Mouse (Mus musculus) thymus, adult 2 months (tissue): Measurements from ENCODE around the gene Prex1. TPM values are rescaled to one million over a fixed set of nuclear protein-coding genes. Genes with fewer than 3 reads are reported as not detected.
"Not testable (repeated sequence)": the region's sequence is repeated elsewhere in the genome, so short reads cannot be mapped to it uniquely, and the experiment has no call there.

Source experiments
- DNase-seq: peaks from one replicate; pipeline ENCODE4 v3.0.0; 2021
- H3K27ac ChIP-seq: fragments of 200-500 bp; 2 replicates; pipeline ENCODE4 v1.5.1; 2012; ENCODE audit warnings: low read length, control low read depth; ENCODE audit not compliant: control insufficient read depth, insufficient read depth
- H3K27me3 ChIP-seq: fragments of 200-500 bp; 2 replicates; pipeline ENCODE4 v1.6.1; 2012; ENCODE audit warnings: mild to moderate bottlenecking, low read length, moderate library complexity, mixed read lengths; ENCODE audit not compliant: control insufficient read depth, insufficient read depth
- H3K36me3 ChIP-seq: fragments of 200-500 bp; 2 replicates; pipeline ENCODE4 v1.6.1; 2012; ENCODE audit warnings: mild to moderate bottlenecking, low read length, moderate library complexity; ENCODE audit not compliant: control insufficient read depth, insufficient read depth
- H3K4me1 ChIP-seq: fragments of 200-500 bp; replicated peaks from 2 replicates; pipeline ENCODE4 v1.6.1; 2012; ENCODE audit warnings: low read length; ENCODE audit not compliant: control insufficient read depth, insufficient read depth
- H3K4me3 ChIP-seq: fragments of 200-500 bp; 2 replicates; pipeline ENCODE4 v1.5.1; 2012; ENCODE audit warnings: mild to moderate bottlenecking, low read length, control low read depth, moderate library complexity; ENCODE audit not compliant: control insufficient read depth, insufficient read depth
- CTCF ChIP-seq: fragments of 200-500 bp; IDR thresholded peaks from 2 replicates; pipeline ENCODE4 v1.5.1; 2012; ENCODE audit warnings: mild to moderate bottlenecking, control low read depth, low read length, moderate library complexity, borderline replicate concordance; ENCODE audit not compliant: control insufficient read depth, poor library complexity, insufficient read depth; ENCODE audit errors: extremely low read depth
- POLR2A ChIP-seq: fragments of 200-500 bp; IDR thresholded peaks from 2 replicates; pipeline ENCODE4 v1.6.1; 2012; ENCODE audit warnings: mild to moderate bottlenecking, low read length, control low read depth, moderate library complexity; ENCODE audit not compliant: control insufficient read depth, poor library complexity, insufficient read depth; ENCODE audit errors: extremely low read depth
- WGBS: fragments of 180-500 bp; shearing (Covaris S2); methylation state at CpG from one replicate; pipeline ENCODE4 v1.1.7; 2018; 5-methylcytosine and 5-hydroxymethylcytosine counted together
- polyA plus RNA-seq: library from polyadenylated mRNA; depleted of rRNA; stranded (reverse); fragments of >200 nt; gene quantifications from 2 replicates; pipeline ENCODE4 v1.2.3, GENCODE M21; 2012; rRNA removed

Gene Prex1
- polyA plus RNA-seq, 1 experiment = 264 TPM

GRCm38 (mm10) chr2:166521461-166521860, 192.2 kb downstream of the Prex1 start:
- WGBS = 100% methylated on average over 5 of the region's 5 CpGs
- no peaks in the 10 kb centered on the region for H3K27me3 ChIP-seq
- H3K27ac ChIP-seq = no peak overlapping the region

DNA sequence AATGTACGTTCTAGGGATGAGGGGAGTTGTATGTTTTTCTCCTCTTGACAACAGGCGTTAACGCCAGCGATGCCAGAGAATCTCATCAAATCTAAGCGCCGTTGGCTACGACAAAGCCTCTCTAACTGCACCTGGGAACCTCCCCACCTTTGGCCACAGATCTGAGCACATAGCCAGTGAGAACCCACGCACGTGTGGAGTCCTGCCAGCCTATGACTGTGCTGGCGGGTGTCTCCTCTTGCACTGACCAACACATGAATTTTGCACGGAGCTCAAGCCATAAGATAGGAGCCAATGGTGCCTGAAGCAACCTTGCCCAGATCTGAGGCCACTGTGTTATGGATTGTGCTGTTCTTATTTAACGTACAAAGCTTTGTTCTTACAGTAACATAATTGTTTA, 193.1 kb downstream of the Prex1 start:
- Histone ChIP-seq H3K4me1 (peaks cover 17% of the 10 kb centered on the region), H3K27me3 (no peaks in the 10 kb centered on the region), H3K27ac (no peak overlapping the region), H3K4me3 (no peak overlapping the region), H3K36me3 (no peaks in the 10 kb centered on the region)
- 93% methylated on average over 12 of the region's 12 CpGs for WGBS
- DNase-seq = no peak
- TF ChIP-seq CTCF (no peak), POLR2A (no peak)

More at GRCm38 (mm10) chr2:166521461-166521860, 192.2 kb downstream of the Prex1 start:
- no peaks in the 10 kb centered on the region for H3K36me3 ChIP-seq
- DNase-seq = no peak
- H3K4me1 ChIP-seq = peaks cover 26% of the 10 kb centered on the region
- no peak overlapping the region for H3K4me3 ChIP-seq
- TF ChIP-seq CTCF (no peak), POLR2A (no peak)

DNA sequence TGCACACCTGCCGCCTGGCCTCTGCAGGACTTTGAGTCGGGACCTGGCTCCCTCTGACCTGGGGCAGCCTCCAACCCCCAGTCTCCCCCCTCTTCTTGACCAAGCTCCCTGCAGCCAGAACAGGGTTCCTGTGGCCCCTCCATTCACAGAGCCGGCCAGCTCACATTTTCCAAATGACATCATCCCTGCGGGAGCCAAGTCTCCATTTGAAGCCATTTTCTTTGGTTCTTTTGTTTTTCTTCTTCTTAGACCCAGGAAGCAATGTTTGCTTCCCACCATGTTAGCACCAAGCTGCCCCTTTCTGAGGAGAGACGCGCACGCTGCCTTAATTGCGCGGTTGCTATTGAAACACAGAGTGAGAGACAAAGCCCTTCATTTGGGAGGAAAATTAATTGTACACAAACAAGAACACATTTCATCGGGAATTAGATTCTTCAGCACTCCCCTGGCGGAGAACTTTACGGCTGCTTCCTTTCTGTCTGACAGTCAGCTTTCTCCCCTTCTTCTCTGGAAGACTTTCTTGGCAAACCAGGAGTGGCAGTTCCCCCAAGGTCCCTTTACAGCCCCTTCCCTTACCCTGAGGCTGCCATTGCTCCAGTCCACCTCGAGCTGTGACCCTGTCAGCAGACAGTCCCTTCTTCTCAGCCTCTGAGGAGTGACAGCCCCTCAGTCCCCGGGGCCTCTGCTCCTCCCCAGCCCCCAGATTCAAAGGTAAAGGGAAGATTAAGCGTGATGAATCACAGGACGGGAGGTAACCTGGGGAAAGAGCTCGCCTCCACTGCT, 196.0 kb downstream of the Prex1 start:
- H3K36me3 ChIP-seq, H3K4me1 ChIP-seq, H3K27me3 ChIP-seq, H3K4me3 ChIP-seq, DNase-seq, H3K27ac ChIP-seq: not testable (repeated sequence)
- WGBS = 81% methylated on average over 14 of the region's 17 CpGs

- Histone ChIP-seq H3K4me3 (no peak overlapping the region), H3K27ac (no peak overlapping the region), H3K4me1 (0 out of 2 replicates have a peak, but pooled peaks cover 2% of the 10 kb centered on the region), H3K27me3 (no peaks in the 10 kb centered on the region), H3K36me3 (no peaks in the 10 kb centered on the region)
- TF ChIP-seq POLR2A (no peak), CTCF (no peak)
- no peak for DNase-seq
- WGBS = 57% methylated on average over 6 of the region's 6 CpGs
Measured at GRCm38 (mm10) chr2:166516818-166517353, 196.7 kb downstream of the Prex1 start.

Other genes starting within 250 kb of the Prex1 start
- gene Trp53rkb, start 78.7 kb upstream of the Prex1 start, polyA plus RNA-seq = 10.2 and 11.4 TPM in 2 replicates
- 18.7 and 20.0 TPM in 2 replicates for gene Arfgef2, start 91.8 kb upstream of the Prex1 start, polyA plus RNA-seq
- 27.8 and 28.7 TPM in 2 replicates for gene Cse1l, start 192.2 kb upstream of the Prex1 start, polyA plus RNA-seq